Mouse (Mus musculus): ENCODE results near the gene Tmprss11b. TPM values are rescaled to one million over a fixed set of nuclear protein-coding genes. Genes with fewer than 3 reads are reported as not detected.
"Not testable (repeated sequence)": the region's sequence is repeated elsewhere in the genome, so short reads cannot be mapped to it uniquely, and the experiment has no call there.

Gene Tmprss11b
- not detected in 2 replicates for polyA plus RNA-seq (2011; ENCODE audit: insufficient read length, low read depth, missing spikeins)

DNA sequence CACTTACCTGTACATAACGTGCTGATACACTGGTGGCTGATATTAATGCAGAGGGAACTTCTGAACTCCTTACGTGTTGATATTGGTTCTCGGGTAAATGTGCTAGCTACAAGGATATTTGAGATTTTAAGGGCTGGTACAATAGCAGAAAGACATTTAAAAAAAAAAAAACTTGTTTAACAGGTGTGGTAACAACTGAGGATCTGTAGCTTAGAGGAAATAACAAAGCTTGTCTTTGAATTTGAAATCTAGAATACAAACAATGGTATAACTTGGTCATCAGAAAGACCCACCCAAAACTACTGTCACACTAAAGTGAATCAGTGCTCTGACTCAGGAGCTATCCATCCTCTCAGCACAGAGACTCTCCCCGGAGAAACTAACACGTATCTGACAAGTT is at the start of gene Tmprss11b:
TSS of gene Tmprss11b (minus strand) at position 101 of the 400 bp plus-strand sequence.
- TF ChIP-seq CTCF (IDR thresholded peaks at IDR 0.05; ENCODE audit: borderline replicate concordance, insufficient read depth, low read length) (no peak), POLR2A (IDR thresholded peaks at IDR 0.05; ENCODE audit: low read depth, low read length) (no peak)
- H3K4me3 ChIP-seq (ENCODE audit: insufficient read depth, low read length) = no peak within 1 kb of the TSS
- no peaks in the 10 kb centered on the region for H3K4me1 ChIP-seq (ENCODE audit: control insufficient read depth, insufficient read depth, low read length)
- no peak within 1 kb of the TSS for H3K27ac ChIP-seq (ENCODE audit: insufficient read depth, low read length)

DNA sequence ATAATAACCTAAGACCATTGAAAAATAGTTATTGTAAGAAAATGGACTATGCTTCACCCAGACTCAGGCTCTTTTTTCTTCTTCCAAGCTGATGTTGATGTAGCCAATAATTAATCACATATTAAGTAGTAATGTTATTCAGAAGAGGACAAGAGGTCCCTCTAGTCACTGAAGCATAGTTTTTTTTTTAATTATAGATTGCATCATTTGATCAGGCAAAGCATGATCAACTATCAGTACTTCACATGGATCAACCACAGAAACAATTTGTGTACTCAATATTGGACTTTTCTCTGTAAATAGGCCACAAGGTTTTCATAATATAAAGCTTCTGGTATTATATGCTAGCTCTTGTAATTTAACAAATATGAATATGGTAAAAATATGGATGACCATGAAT is 48.9 kb upstream of the Tmprss11b start:
- TF ChIP-seq POLR2A (IDR thresholded peaks at IDR 0.05; ENCODE audit: low read depth, low read length) = no peak
- no peak for TF ChIP-seq CTCF (IDR thresholded peaks at IDR 0.05; ENCODE audit: borderline replicate concordance, insufficient read depth, low read length)
- H3K27ac ChIP-seq (ENCODE audit: insufficient read depth, low read length) = no peak overlapping the region
- no peak overlapping the region for H3K4me3 ChIP-seq (ENCODE audit: insufficient read depth, low read length)
- H3K4me1 ChIP-seq (ENCODE audit: control insufficient read depth, insufficient read depth, low read length) = peaks cover 5% of the 10 kb centered on the region

GRCm38 (mm10) chr5:86722820-86723460 is 46.8 kb upstream of the Tmprss11b start:
- no peak overlapping the region; the same call in 1 of the 2 replicates for H3K27ac ChIP-seq (ENCODE audit: insufficient read depth, low read length)
- H3K4me3 ChIP-seq (ENCODE audit: insufficient read depth, low read length) = no peak overlapping the region
- H3K4me1 ChIP-seq (ENCODE audit: control insufficient read depth, insufficient read depth, low read length) = peaks cover 5% of the 10 kb centered on the region
- TF ChIP-seq CTCF (IDR thresholded peaks at IDR 0.05; ENCODE audit: borderline replicate concordance, insufficient read depth, low read length) (no peak), POLR2A (IDR thresholded peaks at IDR 0.05; ENCODE audit: low read depth, low read length) (no peak)

GRCm38 (mm10) chr5:86714967-86715366 is 38.8 kb upstream of the Tmprss11b start:
- no peak overlapping the region for H3K4me3 ChIP-seq (ENCODE audit: insufficient read depth, low read length)
- H3K4me1 ChIP-seq (ENCODE audit: control insufficient read depth, insufficient read depth, low read length) = no peaks in the 10 kb centered on the region
- H3K27ac ChIP-seq (ENCODE audit: insufficient read depth, low read length) = no peak overlapping the region
- TF ChIP-seq CTCF (IDR thresholded peaks at IDR 0.05; ENCODE audit: borderline replicate concordance, insufficient read depth, low read length) (no peak), POLR2A (IDR thresholded peaks at IDR 0.05; ENCODE audit: low read depth, low read length) (no peak)

DNA sequence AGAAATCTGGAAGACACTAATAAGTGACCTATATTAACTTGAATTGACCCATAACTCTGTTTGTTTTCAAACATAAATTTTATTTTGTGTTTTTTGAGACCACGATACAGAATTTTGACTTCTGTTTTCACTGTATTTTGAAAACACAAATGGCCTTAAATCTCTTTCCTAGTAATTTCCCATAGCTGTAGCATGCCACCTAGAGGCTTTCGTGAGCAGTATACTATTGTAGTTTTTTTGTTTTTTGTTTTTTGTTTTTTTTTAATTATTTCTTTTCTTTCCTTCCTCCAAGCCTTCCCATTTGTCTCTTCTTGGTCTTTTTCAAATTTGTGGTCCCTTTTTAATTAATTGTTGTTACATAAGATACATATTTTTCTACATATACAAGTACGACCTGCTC is 28.8 kb upstream of the Tmprss11b start:
- no peak for TF ChIP-seq POLR2A (IDR thresholded peaks at IDR 0.05; ENCODE audit: low read depth, low read length)
- no peak for TF ChIP-seq CTCF (IDR thresholded peaks at IDR 0.05; ENCODE audit: borderline replicate concordance, insufficient read depth, low read length)
- H3K27ac ChIP-seq (ENCODE audit: insufficient read depth, low read length) = no peak overlapping the region
- no peak overlapping the region for H3K4me3 ChIP-seq (ENCODE audit: insufficient read depth, low read length)
- H3K4me1 ChIP-seq (ENCODE audit: control insufficient read depth, insufficient read depth, low read length) = no peaks in the 10 kb centered on the region

DNA sequence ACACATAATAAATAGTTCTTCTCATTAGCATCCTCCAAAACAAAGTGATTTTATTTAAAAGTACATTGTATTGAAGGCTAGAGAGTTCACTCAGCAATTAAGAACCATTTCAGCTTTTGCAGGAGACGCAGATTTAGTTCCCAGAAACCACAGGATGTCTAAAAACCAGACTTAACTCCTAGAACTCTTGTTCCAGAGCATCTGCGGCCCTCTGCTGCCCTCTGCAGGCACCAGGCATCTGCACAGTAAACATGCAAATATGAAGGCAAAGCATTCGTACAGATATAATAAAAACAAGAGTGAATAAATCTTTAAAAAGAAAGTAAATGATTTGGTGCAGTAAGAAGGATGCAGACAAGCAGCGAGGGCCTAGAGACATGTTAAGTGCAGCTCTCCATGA is 8.5 kb upstream of the Tmprss11b start:
- Histone ChIP-seq H3K4me1 (ENCODE audit: control insufficient read depth, insufficient read depth, low read length) (no peaks in the 10 kb centered on the region), H3K4me3 (ENCODE audit: insufficient read depth, low read length) (no peak overlapping the region), H3K27ac (ENCODE audit: insufficient read depth, low read length) (no peak overlapping the region)
- TF ChIP-seq CTCF (IDR thresholded peaks at IDR 0.05; ENCODE audit: borderline replicate concordance, insufficient read depth, low read length) = peak; percentile 71; the same call in 1 of the 2 replicates
- no peak for TF ChIP-seq POLR2A (IDR thresholded peaks at IDR 0.05; ENCODE audit: low read depth, low read length)

DNA sequence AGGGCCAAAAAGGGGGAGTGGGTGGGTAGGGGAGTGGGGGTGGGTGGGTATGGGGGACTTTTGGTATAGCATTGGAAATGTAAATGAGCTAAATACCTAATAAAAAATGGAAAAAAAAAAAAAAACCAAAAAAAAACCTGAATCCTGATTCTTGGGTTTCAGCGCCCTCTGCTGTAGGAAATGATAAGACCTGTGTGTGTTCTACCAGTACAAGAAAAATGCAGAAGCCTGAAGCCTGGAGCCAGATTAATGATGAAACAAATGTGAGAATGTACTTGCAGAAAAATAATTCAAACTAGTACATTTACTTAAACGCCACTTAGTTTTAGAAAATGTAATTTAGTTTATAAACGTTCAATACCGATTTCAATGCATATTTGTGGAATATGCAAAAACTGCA is 27.0 kb downstream of the Tmprss11b start:
- H3K4me3 ChIP-seq (ENCODE audit: insufficient read depth, low read length); H3K27ac ChIP-seq (ENCODE audit: insufficient read depth, low read length); H3K4me1 ChIP-seq (ENCODE audit: control insufficient read depth, insufficient read depth, low read length): not testable (repeated sequence)

- H3K27ac ChIP-seq (ENCODE audit: insufficient read depth, low read length) = no peak overlapping the region
- H3K4me3 ChIP-seq (ENCODE audit: insufficient read depth, low read length) = no peak overlapping the region
- no peaks in the 10 kb centered on the region for H3K4me1 ChIP-seq (ENCODE audit: control insufficient read depth, insufficient read depth, low read length)
- no peak for TF ChIP-seq CTCF (IDR thresholded peaks at IDR 0.05; ENCODE audit: borderline replicate concordance, insufficient read depth, low read length)
- no peak for TF ChIP-seq POLR2A (IDR thresholded peaks at IDR 0.05; ENCODE audit: low read depth, low read length)
Measured at GRCm38 (mm10) chr5:86640795-86641194, 35.4 kb downstream of the Tmprss11b start.

- no peak for TF ChIP-seq CTCF (IDR thresholded peaks at IDR 0.05; ENCODE audit: borderline replicate concordance, insufficient read depth, low read length)
- TF ChIP-seq POLR2A (IDR thresholded peaks at IDR 0.05; ENCODE audit: low read depth, low read length) = no peak
- H3K27ac ChIP-seq (ENCODE audit: insufficient read depth, low read length) = no peak within 1 kb of the TSS
- H3K4me3 ChIP-seq (ENCODE audit: insufficient read depth, low read length) = no peak within 1 kb of the TSS
- H3K4me1 ChIP-seq (ENCODE audit: control insufficient read depth, insufficient read depth, low read length) = no peaks in the 10 kb centered on the region; the same call in 1 of the 2 replicates
Measured at GRCm38 (mm10) chr5:86632324-86632723, 43.8 kb downstream of the Tmprss11b start, which contains the start of gene Tmprss11f. Tmprss11f (minus strand) TSS chr5:86632424.

DNA sequence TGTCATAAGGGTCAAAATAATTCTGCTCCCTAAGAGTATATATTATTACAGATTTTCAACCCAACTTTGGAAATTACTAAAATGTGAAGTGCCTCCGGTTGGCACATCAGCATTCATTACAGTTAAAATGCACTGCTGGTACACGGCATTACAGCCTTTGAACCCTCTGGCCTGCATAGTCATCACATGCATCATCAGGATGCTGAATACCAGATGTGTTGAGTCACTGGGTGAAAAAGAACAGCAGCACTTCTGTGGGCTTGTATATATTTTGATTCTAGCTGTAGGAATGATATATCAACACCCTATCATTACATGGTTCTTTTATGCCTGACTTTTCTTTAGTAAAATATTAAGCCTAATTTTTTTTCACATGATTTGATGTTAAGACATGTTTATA is 45.5 kb downstream of the Tmprss11b start:
- TF ChIP-seq POLR2A (IDR thresholded peaks at IDR 0.05; ENCODE audit: low read depth, low read length) (no peak), CTCF (IDR thresholded peaks at IDR 0.05; ENCODE audit: borderline replicate concordance, insufficient read depth, low read length) (no peak)
- no peaks in the 10 kb centered on the region; the same call in 1 of the 2 replicates for H3K4me1 ChIP-seq (ENCODE audit: control insufficient read depth, insufficient read depth, low read length)
- no peak overlapping the region for H3K27ac ChIP-seq (ENCODE audit: insufficient read depth, low read length)
- no peak overlapping the region for H3K4me3 ChIP-seq (ENCODE audit: insufficient read depth, low read length)

Data from embryonic fibroblast, embryonic 13.5 days (primary cell).